Mouse (Mus musculus): ENCODE data around the gene Lrp2bp. TPM values are rescaled to one million over a fixed set of nuclear protein-coding genes. Genes with fewer than 3 reads are reported as not detected.

Lrp2bp gene
- total RNA-seq, 1 experiment from 2014 or later, result 0.26 TPM

DNA sequence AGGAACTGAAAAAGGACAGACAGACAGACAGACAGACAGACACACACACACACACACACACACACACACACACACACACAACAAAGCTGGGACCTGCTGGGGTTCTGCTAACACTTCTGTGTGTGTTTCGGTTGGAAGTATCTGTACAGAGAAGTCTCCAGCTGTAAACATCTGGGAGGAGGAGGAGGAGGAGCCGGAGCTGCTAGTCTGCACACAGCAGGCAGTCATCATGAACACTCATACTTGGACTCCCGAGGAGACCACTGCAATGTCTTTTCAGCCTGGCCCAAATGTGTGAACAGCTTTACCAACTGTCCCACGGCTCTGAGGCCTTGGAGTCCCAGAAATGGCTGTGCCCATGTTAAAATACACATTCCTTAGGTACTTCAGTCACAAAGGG, 25.3 kb downstream of the Lrp2bp start:
- DNase-seq, result no peak

DNA sequence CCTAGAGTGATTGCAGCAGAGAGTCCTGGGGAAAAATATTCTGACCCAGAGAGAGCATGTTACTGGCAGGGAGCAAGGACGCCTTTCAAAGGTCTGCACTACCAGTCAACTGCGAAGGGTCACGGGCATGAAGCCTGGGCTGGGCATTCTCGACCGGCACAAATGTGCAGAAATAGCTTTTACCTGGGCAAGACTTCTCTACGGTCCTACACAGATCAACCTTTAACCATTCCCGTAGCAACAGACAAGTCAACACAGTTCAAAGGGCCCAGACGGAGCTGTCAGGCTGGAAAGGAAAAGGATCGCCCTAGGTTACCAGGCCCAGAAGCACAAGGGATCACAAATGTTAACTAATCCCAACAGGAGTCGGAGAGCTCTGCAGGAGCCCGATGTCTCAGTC, 37.1 kb downstream of the Lrp2bp start:
- no peak for DNase-seq

DNA sequence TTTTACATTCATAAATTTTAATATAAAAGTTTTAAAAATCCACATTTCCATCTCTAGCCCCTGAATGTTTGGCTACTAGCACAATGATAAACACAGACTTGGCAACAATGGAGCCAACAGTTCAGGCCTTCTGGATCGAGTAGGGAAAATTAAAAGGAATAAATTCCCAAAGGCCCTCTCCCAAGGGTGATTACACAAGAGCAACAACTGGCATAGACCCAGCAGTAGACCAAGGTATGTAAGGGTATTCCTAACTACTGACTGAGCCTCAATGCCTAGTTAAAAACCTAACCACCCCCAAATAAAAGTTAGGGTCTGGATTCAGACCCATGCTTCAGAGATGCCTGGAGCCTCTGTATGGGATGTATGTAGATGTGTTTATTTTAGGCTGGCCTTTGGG, 40.6 kb downstream of the Lrp2bp start:
- DNase-seq, result peak; percentile 41

DNA sequence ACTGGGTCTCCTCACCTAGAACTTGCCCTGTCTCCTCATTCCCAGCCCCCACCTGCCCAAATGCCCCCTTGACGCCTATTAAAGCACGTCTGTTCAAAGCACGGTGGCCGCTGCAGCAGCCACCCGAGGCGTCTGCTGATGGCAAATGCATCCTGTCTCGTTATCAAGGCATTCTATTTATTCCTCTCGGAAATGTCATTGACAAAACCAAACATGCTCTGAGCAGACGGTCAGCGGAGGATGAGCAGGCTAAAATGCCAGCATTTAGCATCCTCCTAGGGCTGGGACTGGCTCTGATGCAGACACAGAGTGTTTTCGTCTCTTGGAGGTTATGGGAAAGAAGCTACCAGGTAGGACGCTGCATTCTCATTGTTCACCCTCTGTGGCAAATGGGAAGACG, 41.2 kb downstream of the Lrp2bp start:
- no peak for DNase-seq

DNA sequence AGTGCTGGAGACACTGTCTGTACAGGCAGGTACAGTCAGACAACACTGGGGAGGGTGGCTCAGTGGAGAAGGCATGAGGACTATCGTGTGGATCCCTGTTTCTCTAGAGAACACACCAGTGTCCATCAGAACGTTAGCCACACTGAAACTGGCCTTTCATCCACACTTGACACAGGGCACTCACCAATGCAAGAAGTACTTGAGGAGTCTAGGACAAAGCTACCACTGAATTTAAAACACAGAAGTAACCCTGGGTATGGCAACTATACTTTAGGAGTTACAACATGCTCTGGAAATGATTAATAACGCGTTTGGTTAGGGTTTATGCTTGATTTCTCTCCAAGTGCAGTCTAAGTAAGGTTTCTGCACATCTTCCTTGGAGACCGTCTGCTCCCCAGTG, 73.7 kb downstream of the Lrp2bp start:
- DNase-seq, result no peak

DNA sequence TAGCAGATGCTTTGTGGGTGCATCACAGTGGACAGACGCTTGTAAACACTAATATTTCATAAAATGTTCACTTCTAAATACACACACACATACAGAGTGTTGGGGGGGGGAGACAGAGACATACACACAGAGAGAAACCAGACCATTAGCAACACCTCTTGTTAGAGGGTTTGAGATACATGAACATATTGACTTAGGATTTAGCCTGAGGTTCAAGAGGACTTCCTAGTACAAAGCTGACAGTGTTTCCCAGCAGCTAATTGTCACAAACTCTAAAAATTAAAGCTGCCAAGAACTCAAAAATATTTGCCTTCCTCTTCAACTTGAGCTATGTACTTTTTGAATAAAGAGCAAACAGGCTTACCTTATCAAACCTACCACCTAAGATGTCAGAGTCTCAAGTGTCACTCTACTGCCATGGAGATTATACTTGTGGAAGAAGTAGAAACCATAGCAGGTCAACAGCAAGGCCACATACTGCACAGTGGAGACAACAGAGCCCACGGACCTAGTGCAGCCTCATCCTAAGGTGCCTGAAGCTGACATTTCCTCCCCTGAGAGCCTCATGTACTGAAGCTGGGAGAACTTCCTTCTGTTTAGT, 74.5 kb downstream of the Lrp2bp start:
- DNase-seq, result no peak

DNA sequence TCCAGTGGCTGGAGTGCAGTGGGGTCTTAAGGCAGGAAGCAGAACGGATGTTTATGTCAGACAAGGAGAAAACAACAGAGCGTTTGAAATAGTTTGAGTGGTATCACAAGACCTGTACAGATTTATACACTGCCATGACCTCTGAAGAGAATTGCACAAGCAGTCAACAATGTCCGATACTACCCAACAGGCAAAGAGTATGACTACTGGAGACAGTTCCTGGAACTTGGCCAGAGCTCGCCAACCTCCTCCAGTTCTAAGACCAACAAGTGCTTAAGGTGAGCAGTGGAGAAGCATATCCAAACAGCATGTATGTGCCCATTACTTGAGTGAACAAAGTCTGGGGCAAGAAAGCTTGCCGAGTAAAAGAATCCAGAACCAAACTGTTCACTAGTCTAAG, 76.1 kb downstream of the Lrp2bp start:
- no peak for DNase-seq

DNA sequence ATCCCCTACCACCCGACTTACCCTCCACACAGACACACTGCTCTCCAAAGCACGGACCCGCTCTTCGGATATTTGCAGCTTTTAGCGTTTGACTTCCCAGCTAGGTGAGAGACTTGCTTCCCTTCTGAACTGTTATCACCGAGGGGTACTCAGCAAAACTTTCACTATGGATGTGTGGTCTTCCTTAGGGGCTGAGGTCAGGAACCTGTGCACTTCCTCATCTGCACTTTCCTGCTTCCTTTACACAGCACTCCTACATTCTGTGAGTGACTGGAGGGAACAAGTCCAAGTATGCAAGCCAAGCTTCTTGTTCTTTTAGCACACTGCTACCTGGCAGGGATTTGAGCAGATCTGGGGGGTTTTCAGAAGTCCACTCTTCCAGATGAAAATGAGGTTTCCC, 79.8 kb downstream of the Lrp2bp start:
- DNase-seq, result no peak

Other genes with a start within 250 kb of the Lrp2bp start
- gene Pdlim3, start 113.8 kb upstream of the Lrp2bp start, total RNA-seq (2021), result 2.7 and 3.6 TPM in 2 replicates
- not detected in 2 replicates for gene Ccdc110, start 64.7 kb upstream of the Lrp2bp start, total RNA-seq (2021)
- gene 1700029J07Rik, start 24.1 kb upstream of the Lrp2bp start, total RNA-seq (2021), result 1.1 and 1.2 TPM in 2 replicates
- gene Ufsp2, start 23.8 kb upstream of the Lrp2bp start, total RNA-seq (2021), result 49.5 and 52.1 TPM in 2 replicates
- gene Ankrd37, start 6.4 kb downstream of the Lrp2bp start, total RNA-seq (2021), result 3.5 and 4.8 TPM in 2 replicates
- gene Cfap97, start 152.5 kb downstream of the Lrp2bp start, total RNA-seq (2021), result 18.1 and 20.1 TPM in 2 replicates
- 18.3 and 18.6 TPM in 2 replicates for gene Snx25, start 152.9 kb downstream of the Lrp2bp start, total RNA-seq (2021)
- gene Slc25a4, start 212.0 kb downstream of the Lrp2bp start, total RNA-seq (2021), result 205 and 233 TPM in 2 replicates